Mouse (Mus musculus) myocyte (in vitro differentiated cells): ENCODE results near the gene Podnl1. TPM values are rescaled to one million over a fixed set of nuclear protein-coding genes. Genes with fewer than 3 reads are reported as not detected.

Source experiments
- H3K27me3 ChIP-seq: one replicate; pipeline ENCODE4 v1.6.1; 2011; ENCODE audit not compliant: control insufficient read depth, insufficient read depth, insufficient read length
- H3K36me3 ChIP-seq: one replicate; pipeline ENCODE4 v1.6.1; 2011; ENCODE audit not compliant: control insufficient read depth, insufficient read depth
- H3K4me2 ChIP-seq: one replicate; pipeline ENCODE4 v1.6.1; 2011; ENCODE audit warnings: low read depth, control low read depth
- H3K4me3 ChIP-seq: one replicate; pipeline ENCODE4 v1.5.1; 2011; ENCODE audit warnings: mild to moderate bottlenecking, control low read depth, moderate library complexity
- H3K79me2 ChIP-seq: one replicate; pipeline ENCODE4 v1.6.1; 2011; ENCODE audit not compliant: control insufficient read depth, insufficient read depth
- H3ac ChIP-seq: one replicate; pipeline ENCODE4 v1.6.1; 2011; ENCODE audit not compliant: control insufficient read depth, insufficient read length
- CEBPB ChIP-seq: IDR thresholded peaks from 2 replicates; pipeline ENCODE4 v1.6.1; 2011; ENCODE audit warnings: mild to moderate bottlenecking, moderate library complexity; ENCODE audit not compliant: poor library complexity, insufficient read depth, severe bottlenecking
- E2F4 ChIP-seq: IDR thresholded peaks from one replicate; pipeline ENCODE4 v1.6.1; 2011; ENCODE audit warnings: mild to moderate bottlenecking, control low read depth, moderate library complexity; ENCODE audit not compliant: insufficient read depth
- MAX ChIP-seq: IDR thresholded peaks from one replicate; pipeline ENCODE4 v1.6.1; 2011; ENCODE audit warnings: low read depth, mild to moderate bottlenecking, control low read depth
- MYOD1 ChIP-seq, 3 experiments: IDR thresholded peaks; one replicate each; pipeline ENCODE4 v1.6.1; 2011; ENCODE audit warnings: control low read depth in 2 of 3, low read depth in 2 of 3, mild to moderate bottlenecking in 2 of 3, moderate library complexity in 1 of 3; ENCODE audit not compliant: insufficient read length in 2 of 3, control insufficient read depth in 1 of 3
- MYOG ChIP-seq, 3 experiments: IDR thresholded peaks; one replicate each; pipeline ENCODE4 v1.6.1; 2011; ENCODE audit warnings: control low read depth in 2 of 3, low read depth in 2 of 3, mild to moderate bottlenecking in 2 of 3; ENCODE audit not compliant: insufficient read length in 2 of 3, control insufficient read depth in 1 of 3, insufficient read depth in 1 of 3
- POLR2A ChIP-seq: IDR thresholded peaks from one replicate; pipeline ENCODE4 v1.6.1; 2011; ENCODE audit warnings: low read depth, mild to moderate bottlenecking, control low read depth, moderate library complexity; ENCODE audit not compliant: insufficient read length
- POLR2AphosphoS2 ChIP-seq: IDR thresholded peaks from one replicate; pipeline ENCODE4 v1.6.1; 2011; ENCODE audit warnings: low read depth, control low read depth; ENCODE audit not compliant: insufficient read length
- REST ChIP-seq: IDR thresholded peaks from one replicate; pipeline ENCODE4 v1.6.1; 2011; ENCODE audit warnings: mild to moderate bottlenecking, control low read depth, moderate library complexity; ENCODE audit not compliant: insufficient read depth, insufficient read length
- SRF ChIP-seq: IDR thresholded peaks from one replicate; pipeline ENCODE4 v1.6.1; 2011; ENCODE audit warnings: low read depth; ENCODE audit not compliant: control insufficient read depth, insufficient read length
- TCF12 ChIP-seq: IDR thresholded peaks from one replicate; pipeline ENCODE4 v1.6.1; 2011; ENCODE audit warnings: mild to moderate bottlenecking, control low read depth; ENCODE audit not compliant: poor library complexity, insufficient read depth, severe bottlenecking
- TCF3 ChIP-seq: IDR thresholded peaks from one replicate; pipeline ENCODE4 v1.6.1; 2011; ENCODE audit warnings: low read depth, control low read depth; ENCODE audit not compliant: insufficient read length
- USF1 ChIP-seq: IDR thresholded peaks from one replicate; pipeline ENCODE4 v1.6.1; 2011; ENCODE audit warnings: low read depth, mild to moderate bottlenecking, control low read depth, moderate library complexity
- polyA plus RNA-seq: library from polyadenylated mRNA; unstranded; fragments of >200 nt; fragmentation: generic; extraction: Trizol; gene quantifications from one replicate; pipeline ENCODE4 v1.2.1, GENCODE M21; 2012; ENCODE audit warnings: missing spikeins

Podnl1 gene
- polyA plus RNA-seq, 1 experiment: 9.3 TPM

- Histone ChIP-seq H3K36me3 (no peaks in the 10 kb centered on the region), H3ac (no peak overlapping the region), H3K4me2 (no peak overlapping the region), H3K27me3 (no peaks in the 10 kb centered on the region), H3K4me3 (no peak overlapping the region), H3K79me2 (no peaks in the 10 kb centered on the region)
- TF ChIP-seq POLR2A (no peak), USF1 (no peak), SRF (no peak), E2F4 (no peak)
Measured at GRCm38 (mm10) chr8:84176560-84176959, 50.8 kb downstream of the Podnl1 start.

- no peak overlapping the region for H3ac ChIP-seq
- H3K4me2 ChIP-seq: no peak overlapping the region
- TF ChIP-seq MAX: no peak
- no peak for TF ChIP-seq TCF12
- no peak for TF ChIP-seq MYOD1 (IDR thresholded peaks at IDR 0.05; ENCODE audit: control insufficient read depth in 1 of 3, insufficient read length in 2 of 3, low read depth in 2 of 3)
- TF ChIP-seq POLR2AphosphoS2: no peak
- no peak for TF ChIP-seq TCF3
- TF ChIP-seq REST: no peak
- no peak for TF ChIP-seq MYOG (IDR thresholded peaks at IDR 0.05; ENCODE audit: control insufficient read depth in 1 of 3, insufficient read depth in 1 of 3, insufficient read length in 2 of 3, low read depth in 2 of 3)
- TF ChIP-seq POLR2A: no peak
- TF ChIP-seq USF1: no peak
- no peak for TF ChIP-seq E2F4
- TF ChIP-seq CEBPB: no peak
- no peak for TF ChIP-seq SRF
- no peaks in the 10 kb centered on the region for H3K79me2 ChIP-seq
- no peak overlapping the region for H3K4me3 ChIP-seq
- no peaks in the 10 kb centered on the region for H3K27me3 ChIP-seq
- H3K36me3 ChIP-seq: no peaks in the 10 kb centered on the region
Measured at GRCm38 (mm10) chr8:84177405-84177804, 51.6 kb downstream of the Podnl1 start.

- Histone ChIP-seq H3K27me3 (no peaks in the 10 kb centered on the region), H3K79me2 (no peaks in the 10 kb centered on the region), H3K36me3 (no peaks in the 10 kb centered on the region), H3K4me3 (no peak overlapping the region), H3ac (no peak overlapping the region), H3K4me2 (no peak overlapping the region)
- no peak for TF ChIP-seq POLR2AphosphoS2
- no peak for TF ChIP-seq CEBPB
- no peak for TF ChIP-seq MYOG (IDR thresholded peaks at IDR 0.05; ENCODE audit: control insufficient read depth in 1 of 3, insufficient read depth in 1 of 3, insufficient read length in 2 of 3, low read depth in 2 of 3)
- TF ChIP-seq REST: no peak
- TF ChIP-seq POLR2A: no peak
- TF ChIP-seq MAX: no peak
- no peak for TF ChIP-seq USF1
- TF ChIP-seq SRF: no peak
- TF ChIP-seq E2F4: no peak
- no peak for TF ChIP-seq MYOD1 (IDR thresholded peaks at IDR 0.05; ENCODE audit: control insufficient read depth in 1 of 3, insufficient read length in 2 of 3, low read depth in 2 of 3)
- TF ChIP-seq TCF3: no peak
Measured at GRCm38 (mm10) chr8:84178592-84178991, 52.8 kb downstream of the Podnl1 start.

- no peak overlapping the region for H3K4me2 ChIP-seq
- TF ChIP-seq REST (no peak), MYOG (IDR thresholded peaks at IDR 0.05; ENCODE audit: control insufficient read depth in 1 of 3, insufficient read depth in 1 of 3, insufficient read length in 2 of 3, low read depth in 2 of 3) (no peak), POLR2A (no peak), MAX (no peak), E2F4 (no peak), TCF12 (no peak), MYOD1 (IDR thresholded peaks at IDR 0.05; ENCODE audit: control insufficient read depth in 1 of 3, insufficient read length in 2 of 3, low read depth in 2 of 3) (no peak), SRF (no peak), CEBPB (no peak), POLR2AphosphoS2 (no peak), TCF3 (no peak), USF1 (no peak)
- no peaks in the 10 kb centered on the region for H3K27me3 ChIP-seq
- H3ac ChIP-seq: no peak overlapping the region
- H3K36me3 ChIP-seq: no peaks in the 10 kb centered on the region
- no peak overlapping the region for H3K4me3 ChIP-seq
- no peaks in the 10 kb centered on the region for H3K79me2 ChIP-seq
Measured at GRCm38 (mm10) chr8:84179946-84180345, 54.2 kb downstream of the Podnl1 start.

GRCm38 (mm10) chr8:84180530-84181190 lies 54.9 kb downstream of the Podnl1 start:
- H3ac ChIP-seq: no peak overlapping the region
- no peak overlapping the region for H3K4me2 ChIP-seq
- no peaks in the 10 kb centered on the region for H3K79me2 ChIP-seq
- TF ChIP-seq E2F4: no peak
- TF ChIP-seq CEBPB: no peak
- TF ChIP-seq POLR2A: no peak
- TF ChIP-seq POLR2AphosphoS2: no peak
- TF ChIP-seq SRF: no peak
- H3K36me3 ChIP-seq: no peaks in the 10 kb centered on the region
- no peak overlapping the region for H3K4me3 ChIP-seq
- H3K27me3 ChIP-seq: no peaks in the 10 kb centered on the region

Other genes starting within 250 kb of the Podnl1 start
- 11.5 TPM for gene Adgrl1, start 225.9 kb upstream of the Podnl1 start, polyA plus RNA-seq
- 0.11 TPM for gene Gm10644, start 170.8 kb upstream of the Podnl1 start, polyA plus RNA-seq
- 36.8 TPM for gene Asf1b, start 170.5 kb upstream of the Podnl1 start, polyA plus RNA-seq
- 181 TPM for gene Prkaca, start 153.0 kb upstream of the Podnl1 start, polyA plus RNA-seq
- gene Samd1, start 128.3 kb upstream of the Podnl1 start, polyA plus RNA-seq: 30.6 TPM
- gene 1700067K01Rik, start 124.5 kb upstream of the Podnl1 start, polyA plus RNA-seq: 0.29 TPM
- gene 2210011C24Rik, start 113.8 kb upstream of the Podnl1 start, polyA plus RNA-seq: 6.1 TPM
- 4.9 TPM for gene Palm3, start 104.5 kb upstream of the Podnl1 start, polyA plus RNA-seq
- 0.07 TPM for gene Il27ra, start 83.4 kb upstream of the Podnl1 start, polyA plus RNA-seq
- gene Rln3, start 81.0 kb upstream of the Podnl1 start, polyA plus RNA-seq: not detected
- gene Gm10643, start 60.9 kb upstream of the Podnl1 start, polyA plus RNA-seq: 0.35 TPM
- gene Rfx1, start 59.2 kb upstream of the Podnl1 start, polyA plus RNA-seq: 9.9 TPM
- gene Dcaf15, start 21.2 kb upstream of the Podnl1 start, polyA plus RNA-seq: 24.3 TPM
- 25.3 TPM for gene Cc2d1a, start 21.9 kb downstream of the Podnl1 start, polyA plus RNA-seq
- gene 4930432K21Rik, start 22.0 kb downstream of the Podnl1 start, polyA plus RNA-seq: 0.24 TPM
- gene Nanos3, start 59.2 kb downstream of the Podnl1 start, polyA plus RNA-seq: 1.2 TPM
- gene Zswim4, start 111.1 kb downstream of the Podnl1 start, polyA plus RNA-seq: 12.7 TPM
- 232 TPM for gene D8Ertd738e, start 123.7 kb downstream of the Podnl1 start, polyA plus RNA-seq
- gene Mri1, start 131.3 kb downstream of the Podnl1 start, polyA plus RNA-seq: 22.8 TPM
- gene Ccdc130, start 144.4 kb downstream of the Podnl1 start, polyA plus RNA-seq: 28.9 TPM